Mouse (Mus musculus) brain, embryonic 14.5 days (tissue): ENCODE measurements around the gene Cd9.

Experiments
- CTCF ChIP-seq: fragments of 200-500 bp; IDR thresholded peaks from 2 replicates; pipeline ENCODE4 v1.5.1; 2012; ENCODE audit warnings: inconsistent platforms, mild to moderate bottlenecking, moderate library complexity, borderline replicate concordance; ENCODE audit not compliant: insufficient read depth, insufficient read length; ENCODE audit errors: extremely low read depth
- POLR2A ChIP-seq: fragments of 200-500 bp; IDR thresholded peaks from 2 replicates; pipeline ENCODE4 v1.6.1; 2012; ENCODE audit warnings: mild to moderate bottlenecking, inconsistent platforms, borderline replicate concordance; ENCODE audit not compliant: poor library complexity, insufficient read depth, insufficient read length, severe bottlenecking; ENCODE audit errors: extremely low read depth

DNA sequence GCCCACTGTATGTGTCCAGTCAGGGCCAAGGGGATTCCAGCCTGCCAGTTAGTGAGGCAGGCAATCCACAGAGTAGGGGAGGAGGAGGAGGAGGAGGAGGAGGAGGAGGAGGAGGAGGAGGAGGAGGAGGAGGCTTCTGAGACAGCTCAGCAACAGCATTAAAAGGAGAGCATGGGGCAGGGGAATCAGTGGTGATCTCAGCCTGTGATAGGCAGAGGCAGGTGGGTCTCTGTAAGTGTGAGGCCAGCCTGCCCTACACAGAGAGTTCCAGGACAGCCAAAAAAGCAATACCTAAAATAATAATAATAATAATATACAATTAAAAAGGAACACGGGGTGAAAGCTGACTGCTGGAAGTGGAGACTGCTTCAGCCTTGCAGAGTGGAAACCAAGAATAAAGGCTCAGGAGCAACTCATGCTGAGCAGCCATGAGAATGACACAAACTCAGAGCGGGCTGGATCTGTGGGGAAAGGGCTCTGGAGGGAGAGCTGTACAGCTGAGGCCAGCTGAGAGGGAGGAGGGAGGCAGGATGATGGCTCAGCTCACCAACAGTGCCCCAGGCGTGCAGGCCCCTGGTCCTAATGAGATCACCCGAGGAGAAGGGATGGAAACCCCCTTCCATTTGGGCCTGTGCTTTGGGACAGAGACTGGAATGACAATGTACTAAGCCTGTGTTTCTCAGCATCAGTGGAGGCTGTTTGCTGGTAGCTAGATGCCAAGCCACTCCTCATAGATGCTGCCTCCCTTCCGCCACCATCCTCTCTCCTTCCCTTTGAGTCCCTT is 59.7 kb downstream of the Cd9 start:
- TF ChIP-seq POLR2A = no peak
- TF ChIP-seq CTCF = no peak
